Mouse (Mus musculus) heart, adult 8-10 months (tissue): ENCODE data around the gene Cyp4f16. TPM values are rescaled to one million over a fixed set of nuclear protein-coding genes. Genes with fewer than 3 reads are reported as not detected.
"Not testable (repeated sequence)": the region's sequence is repeated elsewhere in the genome, so short reads cannot be mapped to it uniquely, and the experiment has no call there.

Experiments used
- DNase-seq: peaks from one replicate; pipeline ENCODE4 v3.0.0; 2022; ENCODE audit warnings: low spot score
- total RNA-seq, 4 experiments: library from RNA; stranded (reverse); gene quantifications; 2 replicates each; pipeline ENCODE4 v1.2.4; 2022

Gene Cyp4f16
- total RNA-seq, result 1 to 10 TPM; 6.5 to 9.8 (median 7.3) TPM

GRCm38 (mm10) chr17:32536051-32536866, at the start of gene Cyp4f16:
Gene Cyp4f16, plus strand, starts transcription at chr17:32536558.
- DNase-seq, result peak; percentile 96

- DNase-seq, result peak; percentile 24
Measured at GRCm38 (mm10) chr17:32492349-32492980, 43.9 kb upstream of the Cyp4f16 start.

- peak; percentile 72 for DNase-seq
Measured at GRCm38 (mm10) chr17:32494601-32495000, 41.8 kb upstream of the Cyp4f16 start.

- DNase-seq, result not testable (repeated sequence)
Measured at GRCm38 (mm10) chr17:32500511-32500910, 35.8 kb upstream of the Cyp4f16 start.

GRCm38 (mm10) chr17:32501051-32501450, 35.3 kb upstream of the Cyp4f16 start:
- DNase-seq, result peak; percentile 15

GRCm38 (mm10) chr17:32503111-32503510, 33.2 kb upstream of the Cyp4f16 start:
- DNase-seq, result no peak

GRCm38 (mm10) chr17:32505851-32506728, 30.3 kb upstream of the Cyp4f16 start, which contains the start of gene Cyp4f17:
Gene Cyp4f17, plus strand, starts transcription at chr17:32506050.
- peak; percentile 39 for DNase-seq

- DNase-seq, result no peak
Measured at GRCm38 (mm10) chr17:32506729-32507245, 29.6 kb upstream of the Cyp4f16 start.

GRCm38 (mm10) chr17:32516126-32516525, 20.2 kb upstream of the Cyp4f16 start:
- DNase-seq, result no peak

GRCm38 (mm10) chr17:32521981-32522380, 14.4 kb upstream of the Cyp4f16 start:
- DNase-seq, result no peak

- no peak for DNase-seq
Measured at GRCm38 (mm10) chr17:32522386-32522785, 14.0 kb upstream of the Cyp4f16 start.

GRCm38 (mm10) chr17:32522816-32523215, 13.5 kb upstream of the Cyp4f16 start:
- no peak for DNase-seq

- DNase-seq, result no peak
Measured at GRCm38 (mm10) chr17:32523895-32524294, 12.5 kb upstream of the Cyp4f16 start.

- DNase-seq, result not testable (repeated sequence)
Measured at GRCm38 (mm10) chr17:32526341-32526740, 10.0 kb upstream of the Cyp4f16 start.

- DNase-seq, result no peak
Measured at GRCm38 (mm10) chr17:32527748-32528147, 8.6 kb upstream of the Cyp4f16 start.

GRCm38 (mm10) chr17:32528408-32529337, 7.7 kb upstream of the Cyp4f16 start:
- peak; percentile 86 for DNase-seq

GRCm38 (mm10) chr17:32532356-32532755, 4.0 kb upstream of the Cyp4f16 start:
- not testable (repeated sequence) for DNase-seq

GRCm38 (mm10) chr17:32534068-32534467, 2.3 kb upstream of the Cyp4f16 start:
- DNase-seq, result no peak

GRCm38 (mm10) chr17:32536867-32537250, 501 bp downstream of the Cyp4f16 start:
- no peak for DNase-seq

GRCm38 (mm10) chr17:32544792-32545191, 8.4 kb downstream of the Cyp4f16 start:
- DNase-seq, result not testable (repeated sequence)
